Mouse (Mus musculus) cortical plate, adult 2 months (tissue): ENCODE measurements around the gene H13.

Source experiments
- CTCF ChIP-seq: fragments of 200-500 bp; IDR thresholded peaks from 2 replicates; pipeline ENCODE4 v1.5.1; 2011; ENCODE audit warnings: mild to moderate bottlenecking, control low read depth, low read length; ENCODE audit not compliant: insufficient read depth; ENCODE audit errors: extremely low read depth
- POLR2A ChIP-seq: fragments of 200-500 bp; IDR thresholded peaks from 2 replicates; pipeline ENCODE4 v1.6.1; 2011; ENCODE audit warnings: mild to moderate bottlenecking, low read length, control low read depth; ENCODE audit not compliant: insufficient read depth; ENCODE audit errors: extremely low read depth

- TF ChIP-seq CTCF (no peak), POLR2A (no peak)
These were observed 63.9 kb downstream of the H13 start for GRCm38 (mm10) chr2:152733201-152733600.
